Mouse (Mus musculus) limb, embryonic 15.5 days (tissue): ENCODE data around the gene Copz1. TPM values are rescaled to one million over a fixed set of nuclear protein-coding genes. Genes with fewer than 3 reads are reported as not detected.

Source experiments
- ATAC-seq: fragments of 200-750 bp; cut with Nextera tagmentation; 2 replicates; pipeline ENCODE4 v1.8.0; 2017; ENCODE audit warnings: low read depth, moderate TSS enrichment; ENCODE audit not compliant: insufficient number of reproducible peaks, low FRiP score, low TSS enrichment
- H3K27ac ChIP-seq: fragments of 300-500 bp; sonication (generic); 2 replicates; pipeline ENCODE4 v1.5.1; 2015; ENCODE audit warnings: moderate library complexity, mild to moderate bottlenecking, inconsistent platforms
- H3K27me3 ChIP-seq: fragments of 300-500 bp; sonication (generic); 2 replicates; pipeline ENCODE4 v1.6.1; 2015; ENCODE audit warnings: inconsistent platforms
- H3K36me3 ChIP-seq: fragments of 300-500 bp; sonication (generic); 2 replicates; pipeline ENCODE4 v1.6.1; 2015; ENCODE audit warnings: inconsistent platforms
- H3K4me1 ChIP-seq: fragments of 300-500 bp; sonication (generic); 2 replicates; pipeline ENCODE4 v1.6.1; 2015; ENCODE audit warnings: inconsistent platforms
- H3K4me2 ChIP-seq: fragments of 300-500 bp; sonication (generic); 2 replicates; pipeline ENCODE4 v1.6.1; 2015; ENCODE audit warnings: mild to moderate bottlenecking, inconsistent platforms
- H3K4me3 ChIP-seq: fragments of 300-500 bp; sonication (generic); 2 replicates; pipeline ENCODE4 v1.5.1; 2015; ENCODE audit warnings: mild to moderate bottlenecking, inconsistent platforms
- H3K9ac ChIP-seq: fragments of 300-500 bp; sonication (generic); 2 replicates; pipeline ENCODE4 v1.6.1; 2015; ENCODE audit warnings: inconsistent platforms
- H3K9me3 ChIP-seq: fragments of 300-500 bp; sonication (generic); 2 replicates; pipeline ENCODE4 v1.6.1; 2016; ENCODE audit warnings: inconsistent platforms
- WGBS: fragments of 180-500 bp; shearing (Covaris S2); methylation state at CpG from one replicate; pipeline ENCODE4 v1.1.7; 2015; 5-methylcytosine and 5-hydroxymethylcytosine counted together
- polyA plus RNA-seq: library from polyadenylated mRNA; unstranded; fragments of >200 nt; fragmentation: Nextera tagmentation; extraction: Ambion mirVana; gene quantifications from 2 replicates; pipeline ENCODE4 v1.2.1, GENCODE M21; 2015

Gene Copz1
- polyA plus RNA-seq: 270 and 286 TPM in 2 replicates

- Histone ChIP-seq H3K4me1 (peaks cover 18% of the 10 kb centered on the region), H3K36me3 (peaks cover 4% of the 10 kb centered on the region; the same call in 1 of the 2 replicates), H3K4me3 (peak within 1 kb of the TSS; percentile 89), H3K9me3 (no peaks in the 10 kb centered on the region), H3K27me3 (no peaks in the 10 kb centered on the region), H3K27ac (peak within 1 kb of the TSS; percentile 81), H3K4me2 (peak within 1 kb of the TSS; percentile 59), H3K9ac (peak within 1 kb of the TSS; percentile 85)
- ATAC-seq: peak; percentile 99
- WGBS: 0% methylated on average over 38 of the region's 38 CpGs
These were observed at the start of gene Copz1 for GRCm38 (mm10) chr15:103272419-103273279. Copz1 (plus strand) TSS chr15:103272714.

- ATAC-seq: no peak
- no peak overlapping the region for H3K9ac ChIP-seq
- H3K36me3 ChIP-seq: no peaks in the 10 kb centered on the region
- H3K27ac ChIP-seq: no peak overlapping the region
- 77% methylated on average over 2 of the region's 2 CpGs for WGBS
- no peaks in the 10 kb centered on the region for H3K27me3 ChIP-seq
- H3K4me2 ChIP-seq: no peak overlapping the region
- H3K4me1 ChIP-seq: 0 out of 2 replicates have a peak, but pooled peaks cover 11% of the 10 kb centered on the region
- no peak overlapping the region for H3K4me3 ChIP-seq
- H3K9me3 ChIP-seq: no peaks in the 10 kb centered on the region
These were observed 48.4 kb upstream of the Copz1 start for GRCm38 (mm10) chr15:103224161-103224560.

GRCm38 (mm10) chr15:103227022-103227421 lies 45.5 kb upstream of the Copz1 start:
- peaks cover 13% of the 10 kb centered on the region; the same call in 1 of the 2 replicates for H3K4me1 ChIP-seq
- no peak overlapping the region for H3K4me2 ChIP-seq
- H3K9ac ChIP-seq: no peak overlapping the region
- no peak overlapping the region for H3K4me3 ChIP-seq
- ATAC-seq: no peak
- no peak overlapping the region for H3K27ac ChIP-seq
- H3K9me3 ChIP-seq: no peaks in the 10 kb centered on the region
- WGBS: 82% methylated on average over 3 of the region's 3 CpGs
- 0 out of 2 replicates have a peak, but pooled peaks cover 3% of the 10 kb centered on the region for H3K36me3 ChIP-seq
- no peaks in the 10 kb centered on the region for H3K27me3 ChIP-seq

- Histone ChIP-seq H3K36me3 (0 out of 2 replicates have a peak, but pooled peaks cover 3% of the 10 kb centered on the region), H3K27ac (no peak overlapping the region), H3K9me3 (no peaks in the 10 kb centered on the region), H3K4me2 (no peak overlapping the region), H3K9ac (no peak overlapping the region), H3K27me3 (no peaks in the 10 kb centered on the region), H3K4me3 (no peak overlapping the region), H3K4me1 (peaks cover 13% of the 10 kb centered on the region; the same call in 1 of the 2 replicates)
- no peak for ATAC-seq
- WGBS: 80% methylated on average over 2 of the region's 2 CpGs
These were observed 44.9 kb upstream of the Copz1 start for GRCm38 (mm10) chr15:103227572-103227971.

- no peak overlapping the region for H3K9ac ChIP-seq
- no peaks in the 10 kb centered on the region for H3K27me3 ChIP-seq
- H3K36me3 ChIP-seq: 0 out of 2 replicates have a peak, but pooled peaks cover 5% of the 10 kb centered on the region
- ATAC-seq: no peak
- no peak overlapping the region for H3K4me3 ChIP-seq
- no peaks in the 10 kb centered on the region for H3K9me3 ChIP-seq
- 56% methylated on average over 2 of the region's 2 CpGs for WGBS
- peaks cover 9% of the 10 kb centered on the region; the same call in 1 of the 2 replicates for H3K4me1 ChIP-seq
- H3K4me2 ChIP-seq: no peak overlapping the region
- 0 out of 2 replicates have a peak overlapping the region, but pooled peaks have one; percentile 33 for H3K27ac ChIP-seq
These were observed 43.6 kb upstream of the Copz1 start for GRCm38 (mm10) chr15:103228904-103229303.

- Histone ChIP-seq H3K27ac (no peak overlapping the region), H3K36me3 (peaks cover 15% of the 10 kb centered on the region; the same call in 1 of the 2 replicates), H3K4me1 (peaks cover 11% of the 10 kb centered on the region), H3K27me3 (no peaks in the 10 kb centered on the region), H3K4me2 (no peak overlapping the region), H3K4me3 (no peak overlapping the region), H3K9ac (no peak overlapping the region), H3K9me3 (no peaks in the 10 kb centered on the region)
- no peak for ATAC-seq
- WGBS: 72% methylated on average over 2 of the region's 2 CpGs
These were observed 39.4 kb upstream of the Copz1 start for GRCm38 (mm10) chr15:103233119-103233518.

GRCm38 (mm10) chr15:103237295-103237694 lies 35.2 kb upstream of the Copz1 start:
- WGBS: 96% methylated on average over 7 of the region's 7 CpGs
- Histone ChIP-seq H3K9ac (no peak overlapping the region), H3K4me1 (peaks cover 12% of the 10 kb centered on the region), H3K4me2 (no peak overlapping the region), H3K36me3 (peaks cover 19% of the 10 kb centered on the region), H3K9me3 (no peaks in the 10 kb centered on the region), H3K27me3 (no peaks in the 10 kb centered on the region), H3K27ac (no peak overlapping the region), H3K4me3 (no peak overlapping the region)
- ATAC-seq: no peak

GRCm38 (mm10) chr15:103239130-103239684 lies 33.3 kb upstream of the Copz1 start:
- Histone ChIP-seq H3K9me3 (no peaks in the 10 kb centered on the region), H3K4me1 (peaks cover 26% of the 10 kb centered on the region), H3K27me3 (no peaks in the 10 kb centered on the region), H3K36me3 (peaks cover 34% of the 10 kb centered on the region), H3K4me2 (peak overlapping the region; percentile 48), H3K27ac (peak overlapping the region; percentile 97), H3K4me3 (peak overlapping the region; percentile 65), H3K9ac (peak overlapping the region; percentile 42)
- peak; percentile 91 for ATAC-seq
- under 1% methylated on average over 26 of the region's 26 CpGs for WGBS

- peak; percentile 93 for ATAC-seq
- under 1% methylated on average over 39 of the region's 39 CpGs for WGBS
These were observed 32.8 kb upstream of the Copz1 start, which contains the start of gene Cbx5 for GRCm38 (mm10) chr15:103239685-103240159. Cbx5 (minus strand) TSS chr15:103239816.

GRCm38 (mm10) chr15:103240160-103241028 lies 32.1 kb upstream of the Copz1 start, which contains the start of gene Hnrnpa1:
Hnrnpa1 (plus strand) TSS chr15:103240432.
- Histone ChIP-seq H3K36me3 (peaks cover 33% of the 10 kb centered on the region), H3K27ac (peak within 1 kb of the TSS; percentile 97), H3K4me1 (peaks cover 28% of the 10 kb centered on the region), H3K9ac (peak within 1 kb of the TSS; percentile 71), H3K27me3 (no peaks in the 10 kb centered on the region), H3K4me2 (peak within 1 kb of the TSS; percentile 67), H3K4me3 (peak within 1 kb of the TSS; percentile 65), H3K9me3 (no peaks in the 10 kb centered on the region)
- ATAC-seq: peak; percentile 91
- under 1% methylated on average over 47 of the region's 47 CpGs for WGBS

More at GRCm38 (mm10) chr15:103239685-103240159, 32.8 kb upstream of the Copz1 start, which contains the start of gene Cbx5:
- Histone ChIP-seq H3K4me1 (peaks cover 26% of the 10 kb centered on the region), H3K9me3 (no peaks in the 10 kb centered on the region), H3K36me3 (peaks cover 31% of the 10 kb centered on the region), H3K9ac (peak within 1 kb of the TSS; percentile 71), H3K4me2 (peak within 1 kb of the TSS; percentile 67), H3K27me3 (no peaks in the 10 kb centered on the region), H3K27ac (peak within 1 kb of the TSS; percentile 97), H3K4me3 (peak within 1 kb of the TSS; percentile 65)
